Mouse (Mus musculus): ENCODE data around the gene Ankzf1. TPM values are rescaled to one million over a fixed set of nuclear protein-coding genes. Genes with fewer than 3 reads are reported as not detected.
A peak's percentile ranks its signal among the peaks of the same experiment; 100 is the strongest.

Ankzf1 gene
- 1 to 10 TPM; 3.6 to 3.7 TPM for total RNA-seq (2021)
- long read RNA-seq, experiment 1, partial matches to known transcripts, result 1 of 4 reads
- long read RNA-seq, experiment 1, other reads (novel, unspliced or antisense), result 3 of 4 reads
- long read RNA-seq, experiment 2, partial matches to known transcripts, result 0 of 5 reads
- long read RNA-seq, experiment 2, other reads (novel, unspliced or antisense), result 2 of 5 reads

- DNase-seq (ENCODE audit: low spot score), result peak; percentile 97
Measured at GRCm38 (mm10) chr1:75191622-75192402, at the start of gene Ankzf1, which contains the start of gene Atg9a. TSS of gene Ankzf1 (plus strand) at chr1:75192151. TSS of gene Atg9a (minus strand) at chr1:75192196.

GRCm38 (mm10) chr1:75142301-75143261, 49.4 kb upstream of the Ankzf1 start, which contains the start of the genes Cnppd1 and Retreg2:
TSS of gene Cnppd1 (minus strand) at chr1:75142711.
TSS of gene Retreg2 (plus strand) at chr1:75142778.
- peak; percentile 95 for DNase-seq (ENCODE audit: low spot score)

- DNase-seq (ENCODE audit: low spot score), result no peak
Measured at GRCm38 (mm10) chr1:75145589-75145988, 46.4 kb upstream of the Ankzf1 start.

- DNase-seq (ENCODE audit: low spot score), result no peak
Measured at GRCm38 (mm10) chr1:75147411-75148135, 44.4 kb upstream of the Ankzf1 start.

- no peak for DNase-seq (ENCODE audit: low spot score)
Measured at GRCm38 (mm10) chr1:75148727-75149126, 43.2 kb upstream of the Ankzf1 start.

- no peak for DNase-seq (ENCODE audit: low spot score)
Measured at GRCm38 (mm10) chr1:75155837-75156236, 36.1 kb upstream of the Ankzf1 start.

- DNase-seq (ENCODE audit: low spot score), result no peak
Measured at GRCm38 (mm10) chr1:75158990-75159389, 33.0 kb upstream of the Ankzf1 start.

- DNase-seq (ENCODE audit: low spot score), result no peak
Measured at GRCm38 (mm10) chr1:75159540-75160255, 32.3 kb upstream of the Ankzf1 start.

- DNase-seq (ENCODE audit: low spot score), result no peak
Measured at GRCm38 (mm10) chr1:75160256-75160617, 31.7 kb upstream of the Ankzf1 start.

GRCm38 (mm10) chr1:75168093-75168471, 23.9 kb upstream of the Ankzf1 start:
- DNase-seq (ENCODE audit: low spot score), result no peak

- DNase-seq (ENCODE audit: low spot score), result peak; percentile 97
Measured at GRCm38 (mm10) chr1:75168472-75169464, 23.2 kb upstream of the Ankzf1 start, which contains the start of gene Zfand2b. TSS of gene Zfand2b (plus strand) at chr1:75168646.

GRCm38 (mm10) chr1:75179334-75180104, 12.4 kb upstream of the Ankzf1 start:
- DNase-seq (ENCODE audit: low spot score), result peak; percentile 35

- DNase-seq (ENCODE audit: low spot score), result peak; percentile 87
Measured at GRCm38 (mm10) chr1:75180105-75180590, 11.8 kb upstream of the Ankzf1 start, which contains the start of gene Abcb6. TSS of gene Abcb6 (minus strand) at chr1:75180392.

- DNase-seq (ENCODE audit: low spot score), result no peak
Measured at GRCm38 (mm10) chr1:75180741-75181140, 11.2 kb upstream of the Ankzf1 start.

- DNase-seq (ENCODE audit: low spot score), result no peak
Measured at GRCm38 (mm10) chr1:75181377-75181870, 10.5 kb upstream of the Ankzf1 start.

GRCm38 (mm10) chr1:75182160-75182559, 9.8 kb upstream of the Ankzf1 start:
- DNase-seq (ENCODE audit: low spot score), result no peak

GRCm38 (mm10) chr1:75185495-75185894, 6.5 kb upstream of the Ankzf1 start:
- no peak for DNase-seq (ENCODE audit: low spot score)

- DNase-seq (ENCODE audit: low spot score), result no peak
Measured at GRCm38 (mm10) chr1:75187126-75187525, 4.8 kb upstream of the Ankzf1 start.

Measured in gastrocnemius, adult 18-20 months (tissue).